Mouse (Mus musculus): ENCODE results near the gene Kl. TPM values are rescaled to one million over a fixed set of nuclear protein-coding genes. Genes with fewer than 3 reads are reported as not detected.
A peak's percentile ranks its signal among the peaks of the same experiment; 100 is the strongest.

The Kl gene
- polyA plus RNA-seq (2011; ENCODE audit: insufficient read depth, insufficient read length, low read depth, missing spikeins): 0.33 and 0.69 TPM in 2 replicates

DNA sequence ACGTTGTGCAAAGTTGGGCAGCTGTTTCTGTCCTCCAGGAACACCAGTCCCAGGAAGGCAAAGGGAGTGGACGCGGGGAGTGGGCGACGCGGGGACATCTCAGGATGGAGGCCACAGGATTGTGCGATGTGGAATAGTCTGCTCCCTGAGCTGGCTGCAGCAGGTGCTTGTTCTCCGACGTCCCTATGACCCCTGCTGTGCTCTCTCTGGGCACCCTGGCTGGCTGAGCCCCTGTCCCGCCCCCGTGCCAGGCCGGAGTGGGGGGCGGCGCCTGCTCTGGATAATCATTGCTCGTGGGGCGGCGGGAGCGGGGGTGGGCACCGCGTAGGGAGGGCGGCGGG is at the start of gene Kl:
TSS of gene Kl (plus strand) at position 280 of the 341 bp plus-strand sequence.
- H3K27ac ChIP-seq (ENCODE audit: insufficient read depth, low read length): no peak within 1 kb of the TSS
- H3K4me3 ChIP-seq (ENCODE audit: low read depth, low read length): peak within 1 kb of the TSS; percentile 56
- H3K27me3 ChIP-seq (ENCODE audit: control insufficient read depth, insufficient read depth, low read length, poor library complexity, severe bottlenecking): peaks cover 12% of the 10 kb centered on the region; the same call in 1 of the 2 replicates

DNA sequence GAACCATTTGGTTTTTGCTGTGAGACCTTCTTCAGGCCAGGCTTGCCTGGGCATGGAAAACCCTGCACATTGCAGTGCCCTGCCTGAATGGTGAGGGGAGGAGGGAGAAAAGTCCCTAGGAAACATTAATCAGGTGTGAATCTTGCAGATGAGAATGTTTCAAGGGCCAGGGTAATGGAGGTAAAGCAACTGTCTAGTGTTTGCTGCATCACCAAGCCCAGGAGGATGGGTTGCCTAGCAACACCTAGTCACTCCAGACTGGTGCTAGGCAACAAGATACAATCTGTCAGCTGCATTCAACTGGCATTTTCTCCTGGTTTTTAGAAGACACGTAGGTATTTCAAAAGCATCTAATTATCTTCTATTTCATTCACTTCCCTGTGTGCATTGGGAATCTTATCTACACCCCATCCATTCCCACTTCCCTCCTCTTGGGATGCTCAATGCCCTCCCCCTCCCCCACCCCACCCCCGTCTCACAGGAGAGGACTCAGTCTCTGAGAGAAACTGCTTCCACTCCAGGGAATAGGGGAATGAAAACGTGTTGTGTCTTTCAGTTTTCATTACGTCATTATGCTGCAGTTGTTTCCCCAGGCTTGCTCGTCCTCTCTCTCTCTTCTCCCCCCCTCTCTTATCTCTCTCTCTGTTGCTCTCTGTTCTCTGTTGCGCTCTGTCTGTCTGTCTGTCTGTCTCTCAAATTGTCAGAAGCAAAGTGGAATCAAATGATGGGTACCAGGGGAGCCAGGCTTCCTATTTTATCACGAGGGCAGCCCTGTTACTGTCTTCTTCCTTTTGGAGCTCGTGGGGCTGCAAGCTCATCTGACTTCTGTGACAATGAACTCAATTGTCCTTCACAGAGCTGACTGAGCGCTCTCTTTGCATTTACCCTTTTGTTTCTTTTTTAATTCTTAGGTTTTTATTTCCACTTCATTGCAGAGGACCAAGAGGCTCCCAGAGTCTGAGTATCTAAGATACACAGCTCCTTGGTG is 46.1 kb upstream of the Kl start:
- Histone ChIP-seq H3K4me3 (ENCODE audit: low read depth, low read length) (no peak overlapping the region), H3K9ac (ENCODE audit: low read depth, poor library complexity, severe bottlenecking) (no peak overlapping the region), H3K9me3 (replicated peaks; ENCODE audit: control insufficient read depth, insufficient read depth, low read length, poor library complexity, severe bottlenecking) (0 out of 2 replicates have a peak, but pooled peaks cover 4% of the 10 kb centered on the region), H3K27me3 (ENCODE audit: control insufficient read depth, insufficient read depth, low read length, poor library complexity, severe bottlenecking) (no peaks in the 10 kb centered on the region), H3K4me1 (ENCODE audit: control insufficient read depth, insufficient read depth, low read length) (no peaks in the 10 kb centered on the region), H3K36me3 (ENCODE audit: control insufficient read depth, insufficient read depth, low read length, poor library complexity, severe bottlenecking) (no peaks in the 10 kb centered on the region), H3K27ac (ENCODE audit: insufficient read depth, low read length) (no peak overlapping the region)
- TF ChIP-seq EP300 (IDR thresholded peaks at IDR 0.05; ENCODE audit: insufficient read depth, low read depth, low read length) (no peak), POLR2A (IDR thresholded peaks at IDR 0.05; ENCODE audit: insufficient read depth, low read length) (no peak), CTCF (IDR thresholded peaks at IDR 0.05; ENCODE audit: low read depth, low read length) (no peak)

More for the DNA sequence above, at the start of gene Kl:
- H3K4me1 ChIP-seq (ENCODE audit: control insufficient read depth, insufficient read depth, low read length): no peaks in the 10 kb centered on the region
- no peak for TF ChIP-seq POLR2A (IDR thresholded peaks at IDR 0.05; ENCODE audit: insufficient read depth, low read length)
- no peak for TF ChIP-seq CTCF (IDR thresholded peaks at IDR 0.05; ENCODE audit: low read depth, low read length)
- no peak for TF ChIP-seq EP300 (IDR thresholded peaks at IDR 0.05; ENCODE audit: insufficient read depth, low read depth, low read length)
- H3K36me3 ChIP-seq (ENCODE audit: control insufficient read depth, insufficient read depth, low read length, poor library complexity, severe bottlenecking): no peaks in the 10 kb centered on the region
- H3K9ac ChIP-seq (ENCODE audit: low read depth, poor library complexity, severe bottlenecking): peak within 1 kb of the TSS; percentile 35
- no peaks in the 10 kb centered on the region for H3K9me3 ChIP-seq (replicated peaks; ENCODE audit: control insufficient read depth, insufficient read depth, low read length, poor library complexity, severe bottlenecking)

- Histone ChIP-seq H3K9me3 (replicated peaks; ENCODE audit: control insufficient read depth, insufficient read depth, low read length, poor library complexity, severe bottlenecking) (0 out of 2 replicates have a peak, but pooled peaks cover 4% of the 10 kb centered on the region), H3K27ac (ENCODE audit: insufficient read depth, low read length) (no peak overlapping the region), H3K27me3 (ENCODE audit: control insufficient read depth, insufficient read depth, low read length, poor library complexity, severe bottlenecking) (no peaks in the 10 kb centered on the region), H3K4me3 (ENCODE audit: low read depth, low read length) (no peak overlapping the region), H3K9ac (ENCODE audit: low read depth, poor library complexity, severe bottlenecking) (no peak overlapping the region), H3K36me3 (ENCODE audit: control insufficient read depth, insufficient read depth, low read length, poor library complexity, severe bottlenecking) (no peaks in the 10 kb centered on the region), H3K4me1 (ENCODE audit: control insufficient read depth, insufficient read depth, low read length) (no peaks in the 10 kb centered on the region)
- TF ChIP-seq CTCF (IDR thresholded peaks at IDR 0.05; ENCODE audit: low read depth, low read length): no peak
- TF ChIP-seq POLR2A (IDR thresholded peaks at IDR 0.05; ENCODE audit: insufficient read depth, low read length): no peak
- no peak for TF ChIP-seq EP300 (IDR thresholded peaks at IDR 0.05; ENCODE audit: insufficient read depth, low read depth, low read length)
Measured at GRCm38 (mm10) chr5:150912156-150912555, 40.3 kb upstream of the Kl start.

DNA sequence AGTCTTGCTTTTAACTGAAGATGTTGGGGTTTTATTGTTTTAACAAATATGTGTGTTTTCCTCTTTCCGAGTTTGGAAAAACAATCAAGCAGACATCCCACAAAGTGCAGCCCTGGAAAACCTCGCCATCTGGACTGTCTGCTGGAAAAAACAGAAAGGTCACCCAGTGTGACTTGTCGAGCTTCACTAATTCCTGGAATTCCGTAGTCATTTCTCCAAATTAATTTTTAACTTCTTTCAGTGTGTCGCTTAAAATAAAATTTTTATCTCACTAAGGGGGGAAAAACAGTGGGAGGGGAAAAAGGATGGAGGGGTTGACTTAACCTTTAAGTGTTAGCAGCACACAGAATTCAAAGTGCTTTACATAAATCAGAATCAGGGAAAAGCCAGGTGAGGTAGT is 39.8 kb upstream of the Kl start:
- Histone ChIP-seq H3K27me3 (ENCODE audit: control insufficient read depth, insufficient read depth, low read length, poor library complexity, severe bottlenecking) (no peaks in the 10 kb centered on the region), H3K36me3 (ENCODE audit: control insufficient read depth, insufficient read depth, low read length, poor library complexity, severe bottlenecking) (no peaks in the 10 kb centered on the region), H3K9ac (ENCODE audit: low read depth, poor library complexity, severe bottlenecking) (no peak overlapping the region), H3K27ac (ENCODE audit: insufficient read depth, low read length) (no peak overlapping the region), H3K9me3 (replicated peaks; ENCODE audit: control insufficient read depth, insufficient read depth, low read length, poor library complexity, severe bottlenecking) (0 out of 2 replicates have a peak, but pooled peaks cover 4% of the 10 kb centered on the region), H3K4me3 (ENCODE audit: low read depth, low read length) (no peak overlapping the region), H3K4me1 (ENCODE audit: control insufficient read depth, insufficient read depth, low read length) (no peaks in the 10 kb centered on the region)
- TF ChIP-seq EP300 (IDR thresholded peaks at IDR 0.05; ENCODE audit: insufficient read depth, low read depth, low read length) (no peak), POLR2A (IDR thresholded peaks at IDR 0.05; ENCODE audit: insufficient read depth, low read length) (no peak), CTCF (IDR thresholded peaks at IDR 0.05; ENCODE audit: low read depth, low read length) (no peak)

DNA sequence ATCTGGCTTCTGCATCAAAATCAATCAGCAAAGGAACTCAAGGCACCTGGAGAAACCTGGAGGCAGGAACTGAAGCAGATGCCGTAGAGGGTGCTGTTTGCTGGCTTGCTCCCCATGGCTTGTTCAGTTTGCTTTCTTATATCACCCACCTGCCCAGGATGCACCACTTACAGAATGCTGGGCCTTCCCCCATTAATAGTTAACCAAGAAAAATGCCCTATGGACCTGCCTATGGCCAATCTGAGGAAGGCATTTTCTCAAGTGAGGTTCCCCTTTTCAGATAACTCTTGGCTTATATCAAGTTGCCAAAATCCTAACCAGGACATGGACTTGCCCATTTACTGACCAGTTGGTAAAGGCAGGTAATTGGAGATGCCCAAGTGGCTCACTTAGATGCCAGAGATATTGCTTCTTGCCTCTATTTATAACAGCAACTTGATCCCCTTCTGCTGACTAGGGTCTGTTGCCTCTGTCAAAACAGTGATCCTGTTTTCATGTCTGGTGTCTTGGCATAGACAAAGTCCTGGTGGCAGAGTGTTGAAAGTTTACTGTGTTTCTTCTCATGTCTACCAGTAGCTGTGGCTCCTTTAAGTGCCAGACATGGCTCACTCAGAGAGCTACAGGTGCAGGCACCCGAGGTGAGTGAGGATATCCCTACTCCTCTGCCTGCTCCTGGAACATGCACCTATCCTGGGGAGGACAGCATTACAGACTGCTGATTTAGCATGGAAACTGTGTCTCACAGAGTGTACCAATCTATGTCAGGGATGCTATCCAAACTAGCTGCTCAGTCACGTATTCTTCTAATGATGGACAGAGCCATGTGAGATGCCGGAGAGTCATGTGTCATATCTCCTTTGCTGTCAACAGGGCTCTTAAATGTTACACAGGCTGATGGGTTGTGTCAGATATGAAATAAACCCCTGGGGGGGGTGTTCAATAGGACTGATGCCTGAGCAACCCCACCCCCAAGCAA is 37.0 kb upstream of the Kl start:
- Histone ChIP-seq H3K36me3 (ENCODE audit: control insufficient read depth, insufficient read depth, low read length, poor library complexity, severe bottlenecking) (no peaks in the 10 kb centered on the region), H3K27ac (ENCODE audit: insufficient read depth, low read length) (no peak overlapping the region), H3K4me3 (ENCODE audit: low read depth, low read length) (no peak overlapping the region), H3K4me1 (ENCODE audit: control insufficient read depth, insufficient read depth, low read length) (no peaks in the 10 kb centered on the region), H3K9me3 (replicated peaks; ENCODE audit: control insufficient read depth, insufficient read depth, low read length, poor library complexity, severe bottlenecking) (no peaks in the 10 kb centered on the region), H3K9ac (ENCODE audit: low read depth, poor library complexity, severe bottlenecking) (no peak overlapping the region), H3K27me3 (ENCODE audit: control insufficient read depth, insufficient read depth, low read length, poor library complexity, severe bottlenecking) (no peaks in the 10 kb centered on the region)
- no peak for TF ChIP-seq EP300 (IDR thresholded peaks at IDR 0.05; ENCODE audit: insufficient read depth, low read depth, low read length)
- no peak for TF ChIP-seq POLR2A (IDR thresholded peaks at IDR 0.05; ENCODE audit: insufficient read depth, low read length)
- TF ChIP-seq CTCF (IDR thresholded peaks at IDR 0.05; ENCODE audit: low read depth, low read length): no peak

All from ES-Bruce4 (cell line).